Mouse (Mus musculus) activated CD4-positive, CD25-positive, alpha-beta regulatory T cell (primary cell): Measurements from ENCODE around the gene Olfr1276. TPM values are rescaled to one million over a fixed set of nuclear protein-coding genes. Genes with fewer than 3 reads are reported as not detected.

Experiments
- polyA plus RNA-seq, 2 experiments: library from polyadenylated mRNA; unstranded; fragments of 100-300 nt; shearing (Covaris generic); gene quantifications; one replicate each; pipeline ENCODE4 v1.2.1; 2017

Olfr1276 gene
- polyA plus RNA-seq = not detected

GRCm38 (mm10) chr2:111254216-111254615 is at the start of gene Olfr1276:
TSS of gene Olfr1276 (plus strand) at chr2:111254516.

GRCm38 (mm10) chr2:111229502-111229901 is 24.8 kb upstream of the Olfr1276 start, which contains the start of gene 4930430A15Rik:
TSS of gene 4930430A15Rik (minus strand) at chr2:111229602.

GRCm38 (mm10) chr2:111235186-111235585 is 19.1 kb upstream of the Olfr1276 start, which contains the start of gene Olfr1275:
TSS of gene Olfr1275 (minus strand) at chr2:111235286.

GRCm38 (mm10) chr2:111274006-111274405 is 19.7 kb downstream of the Olfr1276 start, which contains the start of gene Olfr1277:
TSS of gene Olfr1277 (minus strand) at chr2:111274106.

GRCm38 (mm10) chr2:111289836-111290235 is 35.5 kb downstream of the Olfr1276 start, which contains the start of gene Olfr1278:
TSS of gene Olfr1278 (plus strand) at chr2:111290136.

GRCm38 (mm10) chr2:111300374-111300773 is 46.1 kb downstream of the Olfr1276 start, which contains the start of gene Olfr1279:
TSS of gene Olfr1279 (plus strand) at chr2:111300635.

Other genes starting within 250 kb of the Olfr1276 start
- not detected for gene Gm13941, start 148.5 kb upstream of the Olfr1276 start, polyA plus RNA-seq
- not detected for gene Gm15130, start 101.6 kb upstream of the Olfr1276 start, polyA plus RNA-seq
- gene 4930430A15Rik, start 24.9 kb upstream of the Olfr1276 start, polyA plus RNA-seq = not detected
- not detected for gene Olfr1275, start 19.2 kb upstream of the Olfr1276 start, polyA plus RNA-seq
- under 1 TPM in 1 of 2 experiments, not detected in 1; 0.05 TPM for gene Olfr1277, start 19.6 kb downstream of the Olfr1276 start, polyA plus RNA-seq
- gene Olfr1278, start 35.6 kb downstream of the Olfr1276 start, polyA plus RNA-seq = not detected
- not detected for gene Olfr1279, start 46.1 kb downstream of the Olfr1276 start, polyA plus RNA-seq
- under 1 TPM in 1 of 2 experiments, not detected in 1; 0.02 TPM for gene Olfr1280, start 59.5 kb downstream of the Olfr1276 start, polyA plus RNA-seq
- not detected for gene Olfr1281, start 72.0 kb downstream of the Olfr1276 start, polyA plus RNA-seq
- gene Olfr1282, start 81.6 kb downstream of the Olfr1276 start, polyA plus RNA-seq = not detected
- gene Olfr1283, start 112.3 kb downstream of the Olfr1276 start, polyA plus RNA-seq = not detected
- gene Olfr1284, start 121.0 kb downstream of the Olfr1276 start, polyA plus RNA-seq = not detected
- not detected for gene Olfr1286, start 168.6 kb downstream of the Olfr1276 start, polyA plus RNA-seq
- gene Olfr1287, start 194.6 kb downstream of the Olfr1276 start, polyA plus RNA-seq = not detected
- gene Olfr1288, start 219.6 kb downstream of the Olfr1276 start, polyA plus RNA-seq = not detected
- gene Olfr1289, start 226.3 kb downstream of the Olfr1276 start, polyA plus RNA-seq = not detected
- not detected for gene Olfr1290, start 239.3 kb downstream of the Olfr1276 start, polyA plus RNA-seq
- gene Olfr1291-ps1, start 242.7 kb downstream of the Olfr1276 start, polyA plus RNA-seq = under 1 TPM in 1 of 2 experiments, not detected in 1; 0.29 TPM